Mouse (Mus musculus) bone marrow macrophage, adult 2 months (primary cell): ENCODE results near the gene Jkamp. TPM values are rescaled to one million over a fixed set of nuclear protein-coding genes. Genes with fewer than 3 reads are reported as not detected.
A peak's percentile ranks its signal among the peaks of the same experiment; 100 is the strongest.

Experiments
- H3K27ac ChIP-seq: 2 replicates; pipeline ENCODE4 v1.5.1; 2012; ENCODE audit warnings: low read depth, low read length; ENCODE audit not compliant: insufficient read depth
- H3K4me1 ChIP-seq: 2 replicates; pipeline ENCODE4 v1.6.1; 2012; ENCODE audit warnings: low read length; ENCODE audit not compliant: control insufficient read depth, insufficient read depth
- H3K4me3 ChIP-seq: 2 replicates; pipeline ENCODE4 v1.5.1; 2012; ENCODE audit warnings: mild to moderate bottlenecking, low read length, moderate library complexity; ENCODE audit not compliant: insufficient read depth
- CTCF ChIP-seq: IDR thresholded peaks from 2 replicates; pipeline ENCODE4 v1.5.1; 2012; ENCODE audit warnings: low read depth, mild to moderate bottlenecking, low read length, moderate library complexity
- POLR2A ChIP-seq: IDR thresholded peaks from 2 replicates; pipeline ENCODE4 v1.6.1; 2012; ENCODE audit warnings: mild to moderate bottlenecking, low read depth, low read length, borderline replicate concordance
- polyA plus RNA-seq: library from polyadenylated mRNA; stranded (reverse); fragments of >200 nt; gene quantifications from 2 replicates; pipeline ENCODE4 v1.2.4, GENCODE M21; 2012; ENCODE audit not compliant: missing spikeins, insufficient read depth, insufficient read length

Gene Jkamp
- polyA plus RNA-seq, 1 experiment: 29.7 TPM

GRCm38 (mm10) chr12:72053303-72053702 is 32.1 kb upstream of the Jkamp start:
- Histone ChIP-seq H3K4me3 (no peak overlapping the region), H3K4me1 (no peaks in the 10 kb centered on the region), H3K27ac (no peak overlapping the region)
- TF ChIP-seq POLR2A (no peak), CTCF (no peak)

- no peaks in the 10 kb centered on the region for H3K4me1 ChIP-seq
- no peak overlapping the region for H3K27ac ChIP-seq
- TF ChIP-seq POLR2A (no peak), CTCF (no peak)
- H3K4me3 ChIP-seq: no peak overlapping the region
Observed at GRCm38 (mm10) chr12:72053851-72054250, 31.5 kb upstream of the Jkamp start.

GRCm38 (mm10) chr12:72057780-72058179 is 27.6 kb upstream of the Jkamp start:
- Histone ChIP-seq H3K4me3 (no peak overlapping the region), H3K4me1 (no peaks in the 10 kb centered on the region), H3K27ac (no peak overlapping the region)
- no peak for TF ChIP-seq CTCF
- TF ChIP-seq POLR2A: no peak

GRCm38 (mm10) chr12:72069626-72070326 is 15.6 kb upstream of the Jkamp start:
- no peak for TF ChIP-seq POLR2A
- no peak for TF ChIP-seq CTCF

GRCm38 (mm10) chr12:72070327-72071269 is 14.8 kb upstream of the Jkamp start, which contains the start of gene Gpr135:
Gene Gpr135, minus strand, starts transcription at chr12:72071125.
- H3K4me1 ChIP-seq: no peaks in the 10 kb centered on the region
- no peak for TF ChIP-seq POLR2A
- TF ChIP-seq CTCF: peak; percentile 27
- peak within 1 kb of the TSS; percentile 91 for H3K4me3 ChIP-seq
- no peak within 1 kb of the TSS for H3K27ac ChIP-seq

More at GRCm38 (mm10) chr12:72069626-72070326, 15.6 kb upstream of the Jkamp start:
- H3K4me3 ChIP-seq: peak overlapping the region; percentile 91
- no peaks in the 10 kb centered on the region for H3K4me1 ChIP-seq
- H3K27ac ChIP-seq: no peak overlapping the region

GRCm38 (mm10) chr12:72078248-72078647 is 7.1 kb upstream of the Jkamp start:
- no peak overlapping the region for H3K27ac ChIP-seq
- H3K4me3 ChIP-seq: no peak overlapping the region
- no peaks in the 10 kb centered on the region for H3K4me1 ChIP-seq
- TF ChIP-seq POLR2A (no peak), CTCF (no peak)

GRCm38 (mm10) chr12:72081961-72082360 is 3.4 kb upstream of the Jkamp start:
- no peak for TF ChIP-seq POLR2A
- no peak for TF ChIP-seq CTCF
- peaks cover 9% of the 10 kb centered on the region for H3K4me1 ChIP-seq
- no peak overlapping the region for H3K4me3 ChIP-seq

GRCm38 (mm10) chr12:72082370-72082769 is 3.0 kb upstream of the Jkamp start:
- Histone ChIP-seq H3K4me1 (peaks cover 10% of the 10 kb centered on the region), H3K27ac (no peak overlapping the region), H3K4me3 (no peak overlapping the region)
- TF ChIP-seq POLR2A (no peak), CTCF (no peak)

More at GRCm38 (mm10) chr12:72081961-72082360, 3.4 kb upstream of the Jkamp start:
- no peak overlapping the region for H3K27ac ChIP-seq

GRCm38 (mm10) chr12:72083265-72083664 is 2.1 kb upstream of the Jkamp start:
- TF ChIP-seq CTCF (no peak), POLR2A (no peak)
- Histone ChIP-seq H3K4me1 (peaks cover 16% of the 10 kb centered on the region), H3K4me3 (no peak overlapping the region), H3K27ac (no peak overlapping the region)
